Mouse (Mus musculus) limb, embryonic 13.5 days (tissue): ENCODE data around the gene Mrpl12. TPM values are rescaled to one million over a fixed set of nuclear protein-coding genes. Genes with fewer than 3 reads are reported as not detected.

Source experiments
- ATAC-seq: fragments of 200-750 bp; cut with Nextera tagmentation; 2 replicates; pipeline ENCODE4 v1.8.0; 2017; ENCODE audit warnings: low read depth, moderate number of reproducible peaks, moderate TSS enrichment; ENCODE audit not compliant: low FRiP score
- H3K27ac ChIP-seq: fragments of 300-500 bp; sonication (generic); 2 replicates; pipeline ENCODE4 v1.5.1; 2015; ENCODE audit warnings: inconsistent platforms, mild to moderate bottlenecking, moderate library complexity
- H3K27me3 ChIP-seq: fragments of 300-500 bp; sonication (generic); 2 replicates; pipeline ENCODE4 v1.6.1; 2015; ENCODE audit warnings: mild to moderate bottlenecking, inconsistent platforms
- H3K36me3 ChIP-seq: fragments of 300-500 bp; sonication (generic); 2 replicates; pipeline ENCODE4 v1.6.1; 2015; ENCODE audit warnings: inconsistent platforms, mild to moderate bottlenecking, moderate library complexity
- H3K4me1 ChIP-seq: fragments of 300-500 bp; sonication (generic); 2 replicates; pipeline ENCODE4 v1.6.1; 2015; ENCODE audit warnings: inconsistent platforms
- H3K4me2 ChIP-seq: fragments of 300-500 bp; sonication (generic); replicated peaks from 2 replicates; pipeline ENCODE4 v1.6.1; 2015; ENCODE audit warnings: inconsistent platforms, mild to moderate bottlenecking, moderate library complexity
- H3K4me3 ChIP-seq: fragments of 300-500 bp; sonication (generic); 2 replicates; pipeline ENCODE4 v1.5.1; 2015; ENCODE audit warnings: moderate library complexity, mild to moderate bottlenecking, inconsistent platforms
- H3K9ac ChIP-seq: fragments of 300-500 bp; sonication (generic); 2 replicates; pipeline ENCODE4 v1.6.1; 2015; ENCODE audit warnings: mild to moderate bottlenecking, inconsistent platforms
- H3K9me3 ChIP-seq: fragments of 300-500 bp; sonication (generic); 2 replicates; pipeline ENCODE4 v1.6.1; 2016; ENCODE audit warnings: inconsistent platforms
- WGBS: fragments of 180-500 bp; shearing (Covaris S2); methylation state at CpG from one replicate; pipeline ENCODE4 v1.1.7; 2015; 5-methylcytosine and 5-hydroxymethylcytosine counted together
- polyA plus RNA-seq: library from polyadenylated mRNA; unstranded; fragments of >200 nt; fragmentation: Nextera tagmentation; extraction: Ambion mirVana; gene quantifications from 2 replicates; pipeline ENCODE4 v1.2.1, GENCODE M21; 2015

Mrpl12 gene
- 120 and 124 TPM in 2 replicates for polyA plus RNA-seq

DNA sequence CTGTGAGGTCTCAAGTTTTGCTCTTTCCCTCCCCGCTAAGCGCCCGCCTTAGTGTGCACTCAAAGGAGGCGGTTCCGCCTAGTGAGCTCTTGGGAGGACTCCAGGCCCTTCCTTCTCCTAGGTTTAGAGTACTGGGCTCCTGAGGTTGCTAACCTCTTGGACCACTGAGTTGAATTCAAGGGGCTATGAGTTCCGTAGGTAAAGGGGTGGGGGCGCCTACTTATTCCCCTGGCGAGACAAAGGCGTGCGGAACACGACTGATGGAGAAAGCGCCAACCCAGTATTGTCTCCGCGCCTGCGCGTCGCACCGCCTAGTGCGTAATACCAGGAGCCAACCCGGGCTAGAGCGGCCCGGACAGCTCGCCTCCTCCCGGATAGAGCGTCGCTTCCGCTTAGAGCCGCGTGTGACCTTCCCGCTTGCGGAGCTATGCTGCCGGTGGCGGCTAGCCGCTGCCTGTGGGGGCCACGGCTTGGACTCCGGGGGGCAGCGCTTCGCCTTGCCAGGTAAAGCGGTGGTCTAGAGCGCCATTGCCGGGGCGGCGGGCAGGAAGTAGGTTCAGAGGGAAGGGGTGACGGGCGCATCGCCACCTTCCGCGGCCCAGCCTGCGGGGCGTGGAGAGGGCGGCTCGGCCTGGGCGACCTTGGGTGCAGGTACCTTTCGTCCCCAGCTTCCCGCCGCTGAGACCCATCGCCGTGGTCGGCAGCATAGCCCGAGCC, at the start of gene Mrpl12:
TSS of gene Mrpl12 (plus strand) at position 349 of the 717 bp plus-strand sequence.
- no peaks in the 10 kb centered on the region for H3K9me3 ChIP-seq
- under 1% methylated on average over 60 of the region's 60 CpGs for WGBS
- peak within 1 kb of the TSS; percentile 94 for H3K9ac ChIP-seq
- peaks cover 21% of the 10 kb centered on the region for H3K4me1 ChIP-seq
- peak; percentile 94 for ATAC-seq
- peak within 1 kb of the TSS; percentile 85 for H3K27ac ChIP-seq
- peaks cover 76% of the 10 kb centered on the region for H3K36me3 ChIP-seq
- H3K4me3 ChIP-seq, result peak within 1 kb of the TSS; percentile 94
- peak within 1 kb of the TSS; percentile 95 for H3K4me2 ChIP-seq
- no peaks in the 10 kb centered on the region for H3K27me3 ChIP-seq

DNA sequence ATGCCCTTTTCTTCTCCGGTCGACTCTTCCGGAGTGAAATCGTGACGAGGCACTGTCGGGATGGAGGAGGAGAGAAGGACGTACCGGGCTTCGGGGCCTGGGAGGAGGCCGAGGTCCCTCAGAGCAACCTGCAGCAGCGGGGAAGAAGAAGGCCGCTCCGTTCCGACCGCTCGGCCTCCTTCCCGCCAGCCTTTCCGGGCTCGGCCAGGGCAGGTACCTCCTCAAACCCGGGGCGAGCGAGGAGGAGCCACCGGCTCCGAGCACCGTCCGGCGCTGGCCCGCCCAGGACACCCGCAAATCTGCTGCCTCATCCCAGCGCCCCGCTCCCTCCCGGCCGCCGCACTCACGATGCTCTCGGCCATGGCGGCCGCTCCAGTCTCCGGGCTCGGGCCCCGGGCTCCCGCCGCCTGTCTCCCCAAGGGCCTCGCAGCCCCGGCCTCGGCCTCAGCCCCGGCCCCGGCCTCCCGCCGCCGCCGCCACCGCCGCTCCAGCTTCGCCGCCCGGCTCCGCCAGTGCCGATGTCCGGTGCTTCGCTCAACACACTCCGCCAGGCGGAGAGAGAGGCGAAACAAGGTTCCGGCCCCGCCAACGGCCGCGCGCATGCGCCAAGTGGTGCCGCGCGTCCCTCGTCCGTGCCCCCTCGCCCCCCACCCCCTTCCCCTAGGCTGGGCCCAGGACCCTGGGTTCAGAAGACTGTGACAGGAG, 47.1 kb upstream of the Mrpl12 start, which contains the start of gene Nploc4:
TSS of gene Nploc4 (minus strand) at position 557 of the 705 bp plus-strand sequence.
- Histone ChIP-seq H3K36me3 (peaks cover 24% of the 10 kb centered on the region), H3K4me1 (peaks cover 12% of the 10 kb centered on the region), H3K27me3 (no peaks in the 10 kb centered on the region), H3K4me2 (peak within 1 kb of the TSS; percentile 94), H3K4me3 (peak within 1 kb of the TSS; percentile 98), H3K27ac (peak within 1 kb of the TSS; percentile 79), H3K9ac (peak within 1 kb of the TSS; percentile 96), H3K9me3 (no peaks in the 10 kb centered on the region)
- peak; percentile 92 for ATAC-seq
- 1% methylated on average over 57 of the region's 77 CpGs for WGBS

DNA sequence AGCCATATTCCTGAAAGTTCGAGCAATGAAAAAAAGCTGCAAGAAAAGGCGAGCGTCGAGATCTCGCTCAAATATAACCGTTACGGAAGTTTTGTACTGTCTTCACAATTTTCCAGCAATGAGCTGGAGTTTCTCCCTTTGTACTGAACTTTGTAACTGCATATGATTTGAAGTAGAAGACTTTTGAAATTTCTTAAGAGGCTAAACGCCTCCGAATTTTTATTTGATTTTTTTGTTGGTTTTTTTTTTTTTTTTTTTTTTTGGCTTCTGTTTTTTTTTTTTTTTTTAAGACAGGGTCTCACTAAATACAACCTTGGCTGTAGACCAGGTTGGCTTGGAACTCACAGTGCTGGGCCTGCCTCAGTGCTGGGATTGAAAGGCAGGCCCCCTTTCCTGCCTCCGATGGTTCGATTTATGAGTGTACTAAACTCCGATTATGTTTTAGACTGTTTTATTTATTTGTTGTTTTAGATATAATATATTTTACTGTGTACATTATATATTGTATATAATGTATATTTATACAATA, 46.5 kb upstream of the Mrpl12 start:
- peak overlapping the region; percentile 98 for H3K4me3 ChIP-seq
- H3K4me2 ChIP-seq, result peak overlapping the region; percentile 94
- H3K27me3 ChIP-seq, result no peaks in the 10 kb centered on the region
- no peaks in the 10 kb centered on the region for H3K9me3 ChIP-seq
- ATAC-seq, result no peak
- peak overlapping the region; percentile 96 for H3K9ac ChIP-seq
- peaks cover 18% of the 10 kb centered on the region for H3K36me3 ChIP-seq
- peak overlapping the region; percentile 79; the same call in 1 of the 2 replicates for H3K27ac ChIP-seq
- 26% methylated on average over 12 of the region's 12 CpGs for WGBS
- H3K4me1 ChIP-seq, result peaks cover 12% of the 10 kb centered on the region

DNA sequence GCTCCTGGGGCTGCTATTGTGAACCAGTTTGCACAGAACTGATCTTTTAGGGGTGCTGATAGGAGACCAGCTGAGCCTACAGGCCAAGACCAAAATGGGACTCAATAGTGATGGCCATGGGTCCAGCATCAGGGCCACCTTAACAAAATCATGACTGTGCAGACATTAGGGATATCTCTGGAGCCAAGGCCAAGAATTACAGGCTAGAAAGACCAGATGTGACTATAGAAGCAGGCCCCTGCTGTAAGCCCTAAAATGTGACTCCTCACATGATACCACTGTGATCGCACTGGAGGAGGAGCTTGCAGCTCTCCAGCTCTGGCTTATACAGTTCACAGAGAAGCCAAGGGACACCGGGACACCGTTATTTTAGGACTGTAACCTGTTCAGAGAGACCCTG, 42.1 kb upstream of the Mrpl12 start, which contains the start of gene Tspan10:
TSS of gene Tspan10 (plus strand) at position 301 of the 400 bp plus-strand sequence.
- H3K9me3 ChIP-seq, result no peaks in the 10 kb centered on the region
- H3K36me3 ChIP-seq, result no peaks in the 10 kb centered on the region
- H3K4me3 ChIP-seq, result no peak within 1 kb of the TSS
- no peaks in the 10 kb centered on the region for H3K4me1 ChIP-seq
- no peak for ATAC-seq
- no peak within 1 kb of the TSS for H3K9ac ChIP-seq
- no peak within 1 kb of the TSS for H3K27ac ChIP-seq
- 88% methylated on average over 3 of the region's 3 CpGs for WGBS
- no peak within 1 kb of the TSS for H3K4me2 ChIP-seq
- no peaks in the 10 kb centered on the region for H3K27me3 ChIP-seq

DNA sequence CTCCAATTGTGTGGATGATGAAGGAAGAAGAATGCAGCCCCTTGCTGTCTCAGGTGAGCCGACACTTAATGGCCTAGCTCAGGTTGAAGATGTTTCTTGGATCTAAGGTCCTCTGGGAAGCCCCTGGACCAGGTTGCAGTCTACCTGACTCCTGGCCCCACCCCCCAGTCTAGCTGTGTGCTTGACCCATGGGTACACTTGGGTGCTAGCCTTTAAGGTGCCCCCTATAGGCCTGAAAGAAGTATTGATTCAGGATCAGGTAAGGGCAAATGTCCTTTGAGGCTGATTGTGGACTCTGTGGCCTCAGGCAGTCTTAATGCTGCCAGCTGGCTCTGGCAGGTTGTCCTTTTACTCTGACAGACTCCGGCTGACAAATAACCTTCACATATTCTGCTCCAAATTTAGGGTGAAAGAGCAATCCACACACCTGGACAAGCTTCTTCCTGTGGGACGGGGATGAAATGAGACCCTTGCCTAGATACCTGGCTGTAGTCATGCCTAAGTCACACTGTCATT, 41.6 kb upstream of the Mrpl12 start:
- WGBS, result 84% methylated on average over 3 of the region's 3 CpGs
- no peak for ATAC-seq
- no peaks in the 10 kb centered on the region for H3K9me3 ChIP-seq
- H3K4me3 ChIP-seq, result no peak overlapping the region
- no peaks in the 10 kb centered on the region for H3K27me3 ChIP-seq
- H3K27ac ChIP-seq, result no peak overlapping the region
- H3K4me1 ChIP-seq, result no peaks in the 10 kb centered on the region
- H3K9ac ChIP-seq, result no peak overlapping the region
- H3K4me2 ChIP-seq, result no peak overlapping the region
- no peaks in the 10 kb centered on the region for H3K36me3 ChIP-seq

DNA sequence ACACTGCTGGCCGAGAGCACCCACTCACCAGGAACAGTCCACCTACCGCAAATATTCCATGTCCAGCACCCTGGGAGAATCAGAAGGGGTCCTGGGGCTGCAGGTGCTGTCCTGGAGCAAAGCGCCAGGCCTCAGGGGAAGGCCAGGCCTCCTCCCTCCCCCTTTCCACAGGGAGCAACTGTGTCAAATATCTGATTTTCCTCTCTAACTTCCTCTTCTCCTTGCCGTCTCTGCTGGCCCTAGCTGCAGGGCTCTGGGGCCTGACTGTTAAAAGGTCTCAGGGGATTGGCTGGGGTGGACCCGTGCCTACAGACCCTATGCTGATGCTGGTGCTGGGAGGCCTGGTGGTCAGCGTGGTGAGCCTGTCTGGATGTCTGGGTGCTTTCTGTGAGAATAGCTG, 40.3 kb upstream of the Mrpl12 start:
- WGBS, result 69% methylated on average over 6 of the region's 6 CpGs

DNA sequence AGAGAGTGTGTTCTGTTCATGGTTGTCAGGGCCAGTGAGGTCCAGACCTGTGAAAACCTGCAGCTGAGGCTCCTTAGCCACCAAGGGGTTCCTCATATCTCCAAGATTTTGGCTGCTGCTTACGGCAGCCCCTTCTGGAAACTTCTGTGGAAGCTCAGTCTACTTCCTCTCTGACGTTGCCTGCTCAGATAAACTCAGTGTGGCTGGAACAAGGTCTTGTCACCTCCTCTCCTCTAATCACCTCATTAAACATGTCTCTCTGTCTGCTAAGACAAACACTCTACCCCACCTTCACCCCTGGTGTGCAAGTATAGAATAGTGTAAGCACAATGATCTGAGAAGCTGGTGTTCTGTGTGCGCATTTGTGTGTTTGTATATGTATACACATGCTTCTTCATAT, 38.9 kb upstream of the Mrpl12 start:
- no peak overlapping the region for H3K4me3 ChIP-seq
- no peak overlapping the region for H3K27ac ChIP-seq
- H3K9me3 ChIP-seq, result no peaks in the 10 kb centered on the region
- 61% methylated on average over 3 of the region's 3 CpGs for WGBS
- no peaks in the 10 kb centered on the region for H3K36me3 ChIP-seq
- no peaks in the 10 kb centered on the region for H3K27me3 ChIP-seq
- no peak for ATAC-seq
- no peak overlapping the region for H3K9ac ChIP-seq
- no peak overlapping the region for H3K4me2 ChIP-seq
- no peaks in the 10 kb centered on the region for H3K4me1 ChIP-seq

More for the DNA sequence above, 40.3 kb upstream of the Mrpl12 start:
- Histone ChIP-seq H3K9ac (0 out of 2 replicates have a peak overlapping the region, but pooled peaks have one; percentile 13), H3K4me1 (no peaks in the 10 kb centered on the region), H3K4me2 (no peak overlapping the region), H3K4me3 (no peak overlapping the region), H3K27me3 (no peaks in the 10 kb centered on the region), H3K27ac (no peak overlapping the region), H3K36me3 (no peaks in the 10 kb centered on the region), H3K9me3 (no peaks in the 10 kb centered on the region)
- ATAC-seq, result no peak

DNA sequence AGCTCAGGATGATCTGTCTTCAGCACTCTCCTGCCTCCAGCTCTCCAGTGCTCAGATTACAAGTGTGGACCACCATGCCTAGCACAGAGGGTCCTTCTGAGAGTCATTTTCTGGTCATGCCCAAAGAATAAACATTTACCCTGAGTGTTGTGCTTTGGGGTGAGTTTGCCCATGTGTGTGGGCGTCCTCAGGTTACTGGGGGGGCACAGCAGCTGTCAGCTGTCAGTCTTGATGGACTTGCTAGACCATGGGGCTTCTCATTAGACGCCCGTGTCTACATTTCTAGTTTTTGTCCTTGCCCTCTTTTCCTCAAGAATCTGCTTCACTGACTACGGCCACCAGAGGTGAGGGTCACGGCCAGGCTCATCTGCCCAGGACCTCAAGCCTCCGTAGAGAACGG, 37.2 kb upstream of the Mrpl12 start:
- H3K4me2 ChIP-seq, result no peak overlapping the region
- WGBS, result 81% methylated on average over 7 of the region's 7 CpGs
- no peaks in the 10 kb centered on the region for H3K9me3 ChIP-seq
- no peaks in the 10 kb centered on the region for H3K27me3 ChIP-seq
- ATAC-seq, result no peak
- H3K4me3 ChIP-seq, result no peak overlapping the region
- no peaks in the 10 kb centered on the region for H3K4me1 ChIP-seq
- H3K9ac ChIP-seq, result no peak overlapping the region
- H3K27ac ChIP-seq, result no peak overlapping the region
- no peaks in the 10 kb centered on the region for H3K36me3 ChIP-seq

DNA sequence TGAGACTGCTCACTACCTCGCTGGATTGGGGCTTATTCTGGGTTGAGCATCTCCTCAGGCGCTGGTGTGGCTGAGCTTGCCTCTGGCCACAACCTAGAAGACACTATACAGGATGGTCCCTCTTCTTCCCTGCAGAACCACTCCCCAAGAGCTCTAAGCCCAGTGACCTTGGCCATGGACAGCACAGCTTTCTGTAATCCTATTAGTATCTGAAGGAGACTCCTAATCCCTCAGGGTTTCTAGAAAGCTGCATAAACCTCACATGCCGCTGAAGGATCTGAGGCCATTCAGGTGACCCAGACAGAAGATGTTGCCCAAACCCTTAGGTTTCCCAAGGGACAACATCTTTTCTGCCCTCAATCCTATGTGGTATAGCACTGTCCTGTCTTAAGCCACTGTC, 32.2 kb upstream of the Mrpl12 start:
- H3K27ac ChIP-seq, result no peak overlapping the region
- peaks cover 7% of the 10 kb centered on the region for H3K4me1 ChIP-seq
- no peak overlapping the region for H3K4me2 ChIP-seq
- H3K9me3 ChIP-seq, result no peaks in the 10 kb centered on the region
- H3K4me3 ChIP-seq, result no peak overlapping the region
- peaks cover 6% of the 10 kb centered on the region for H3K36me3 ChIP-seq
- H3K9ac ChIP-seq, result no peak overlapping the region
- 65% methylated on average over 3 of the region's 3 CpGs for WGBS
- no peaks in the 10 kb centered on the region for H3K27me3 ChIP-seq
- ATAC-seq, result no peak

DNA sequence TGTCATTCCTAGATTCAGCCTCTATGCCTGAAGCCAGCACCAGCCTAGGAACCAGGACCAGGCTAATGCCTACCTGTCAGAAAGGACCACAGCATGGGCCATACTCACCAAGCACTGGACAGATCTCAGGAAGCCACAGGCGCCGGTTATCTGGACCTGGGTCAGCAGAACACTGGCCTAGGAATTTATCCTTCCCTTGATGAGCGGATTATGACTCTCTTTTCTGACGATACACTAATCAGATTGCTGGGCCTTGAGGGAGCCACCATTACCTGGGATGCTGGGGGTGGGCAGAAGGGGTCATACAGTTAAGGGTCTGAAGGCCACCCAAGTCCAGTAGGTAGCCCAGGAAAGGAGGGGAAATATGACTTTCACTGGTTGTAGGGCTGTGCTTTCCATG, 31.1 kb upstream of the Mrpl12 start, which contains the start of gene Pde6g:
TSS of gene Pde6g (minus strand) at position 195 of the 400 bp plus-strand sequence.
- no peak within 1 kb of the TSS for H3K9ac ChIP-seq
- no peak within 1 kb of the TSS for H3K4me3 ChIP-seq
- peaks cover 9% of the 10 kb centered on the region for H3K4me1 ChIP-seq
- 88% methylated on average over 4 of the region's 4 CpGs for WGBS
- no peaks in the 10 kb centered on the region for H3K27me3 ChIP-seq
- no peak for ATAC-seq
- no peak within 1 kb of the TSS for H3K4me2 ChIP-seq
- H3K36me3 ChIP-seq, result peaks cover 6% of the 10 kb centered on the region
- no peaks in the 10 kb centered on the region for H3K9me3 ChIP-seq
- H3K27ac ChIP-seq, result no peak within 1 kb of the TSS

DNA sequence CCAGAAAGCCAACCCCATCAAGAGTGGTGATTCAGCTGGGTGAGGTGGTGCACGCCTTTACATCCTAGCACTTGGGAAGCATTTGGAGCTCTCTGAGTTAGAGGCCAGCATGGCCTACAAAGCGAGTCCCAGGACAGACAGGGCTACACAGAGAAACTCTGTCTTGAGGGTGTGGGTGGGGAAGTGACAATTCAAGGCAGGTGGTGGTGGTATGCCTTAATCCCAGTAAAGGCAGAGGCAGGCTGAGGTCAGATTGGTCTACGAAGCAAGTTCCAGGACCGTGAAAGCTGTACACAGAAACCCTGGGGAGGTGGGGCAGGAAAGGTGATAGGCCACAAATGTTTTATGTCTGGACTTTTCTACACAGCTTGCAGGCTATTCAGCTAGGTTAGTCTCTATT, 29.4 kb upstream of the Mrpl12 start:
- no peak for ATAC-seq
- Histone ChIP-seq H3K4me3 (no peak overlapping the region), H3K4me2 (no peak overlapping the region), H3K9me3 (no peaks in the 10 kb centered on the region), H3K36me3 (peaks cover 14% of the 10 kb centered on the region), H3K27me3 (no peaks in the 10 kb centered on the region), H3K27ac (no peak overlapping the region), H3K9ac (no peak overlapping the region), H3K4me1 (peaks cover 20% of the 10 kb centered on the region)
- WGBS, result 89% methylated on average over 4 of the region's 4 CpGs

DNA sequence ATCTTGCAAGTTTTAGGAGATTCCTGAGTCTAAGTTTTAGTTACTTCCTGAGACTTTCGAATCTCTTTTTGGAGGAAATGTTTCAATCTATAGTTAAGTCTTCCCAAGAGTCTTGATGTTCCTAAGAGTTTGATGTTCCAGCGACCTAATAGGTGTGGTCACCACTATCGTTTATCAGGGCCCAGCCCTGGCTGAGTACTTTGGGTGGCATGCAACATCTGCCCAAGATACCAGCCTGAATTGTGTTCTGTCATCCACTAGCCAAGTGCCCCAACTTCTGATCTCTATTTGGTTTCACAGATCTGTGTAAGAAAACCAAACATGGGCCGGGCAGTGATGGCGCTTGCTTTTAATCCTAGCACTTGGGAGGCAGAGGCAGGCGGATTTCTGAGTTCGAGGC, 29.0 kb upstream of the Mrpl12 start:
- Histone ChIP-seq H3K4me1 (peaks cover 20% of the 10 kb centered on the region), H3K4me3 (no peak overlapping the region), H3K4me2 (no peak overlapping the region), H3K27me3 (no peaks in the 10 kb centered on the region), H3K9ac (no peak overlapping the region), H3K27ac (no peak overlapping the region), H3K36me3 (peaks cover 17% of the 10 kb centered on the region), H3K9me3 (no peaks in the 10 kb centered on the region)
- no peak for ATAC-seq
- 90% methylated on average over 7 of the region's 7 CpGs for WGBS
